Mouse (Mus musculus) fat pad, adult 2 months (tissue): ENCODE measurements at regions not wholly inside any gene's neighbourhood (a gene's known extent, or its start where the extent isn't known, plus 50 kb on each side); places are given as distances from the start of the nearest gene placed in this dataset.
"Not testable (repeated sequence)": the region's sequence is repeated elsewhere in the genome, so short reads cannot be mapped to it uniquely, and the experiment has no call there.

Experiments
- DNase-seq: peaks from one replicate; pipeline ENCODE4 v3.0.0-alpha.2; 2011; ENCODE audit warnings: low read depth, low spot score; ENCODE audit errors: extremely low read depth

DNA sequence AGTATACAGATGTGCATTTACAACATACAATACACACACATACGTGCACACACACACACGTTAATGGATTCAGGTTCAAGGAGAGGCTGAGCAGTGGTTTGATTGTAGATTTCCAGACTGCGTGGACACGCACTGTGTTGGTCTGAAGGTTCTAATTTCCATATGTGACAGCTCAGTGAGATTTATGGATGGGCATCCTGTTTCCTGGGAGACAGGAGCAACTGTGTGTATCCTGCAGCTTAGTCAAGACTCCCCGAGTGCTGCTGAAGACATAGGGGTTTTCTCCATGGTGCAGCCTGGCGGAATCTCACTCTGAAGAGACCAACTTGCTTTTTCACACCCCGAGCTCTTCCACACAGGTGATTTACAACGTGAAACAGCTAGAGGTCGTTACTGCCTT, 119.3 kb upstream of the Foxk1 start:
- no peak for DNase-seq

DNA sequence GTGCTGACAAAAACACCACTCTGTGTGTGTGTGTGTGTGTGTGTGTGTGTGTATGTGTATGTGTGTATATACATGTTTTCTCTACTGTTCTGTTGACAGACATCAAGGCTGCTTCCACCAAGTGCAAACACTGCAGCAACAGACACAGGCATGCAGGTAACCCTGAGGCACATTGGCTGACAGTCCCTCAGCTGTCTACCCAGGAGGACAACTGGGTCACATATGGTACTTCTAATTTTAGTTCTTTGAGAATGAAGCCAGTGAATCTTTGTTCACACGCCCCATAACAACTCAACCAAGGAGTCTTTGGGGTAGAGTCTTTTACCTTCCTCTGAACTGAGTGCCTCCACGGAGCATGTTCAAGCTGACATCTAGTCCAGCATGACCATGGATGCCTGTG, 113.3 kb upstream of the Foxk1 start:
- no peak for DNase-seq

DNA sequence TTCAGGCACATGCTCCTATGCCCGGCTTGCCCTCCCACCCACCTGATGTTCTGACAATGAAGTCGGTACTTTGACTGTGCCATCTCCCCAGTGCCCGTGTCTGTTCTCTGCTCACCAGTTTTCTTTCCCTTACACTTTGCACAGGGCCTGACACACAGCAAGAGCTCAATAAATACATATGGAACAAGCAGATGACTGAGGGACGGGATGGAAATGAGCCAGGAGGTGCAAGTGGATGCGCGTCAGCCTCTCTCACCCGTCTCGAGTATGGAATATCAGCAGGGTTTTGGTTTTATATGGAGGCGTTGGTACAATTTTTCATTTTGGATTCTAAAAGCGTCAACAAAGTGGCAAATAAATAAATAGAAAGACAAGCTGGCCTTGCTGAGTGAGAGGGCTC, 109.8 kb upstream of the Foxk1 start:
- DNase-seq, result no peak

DNA sequence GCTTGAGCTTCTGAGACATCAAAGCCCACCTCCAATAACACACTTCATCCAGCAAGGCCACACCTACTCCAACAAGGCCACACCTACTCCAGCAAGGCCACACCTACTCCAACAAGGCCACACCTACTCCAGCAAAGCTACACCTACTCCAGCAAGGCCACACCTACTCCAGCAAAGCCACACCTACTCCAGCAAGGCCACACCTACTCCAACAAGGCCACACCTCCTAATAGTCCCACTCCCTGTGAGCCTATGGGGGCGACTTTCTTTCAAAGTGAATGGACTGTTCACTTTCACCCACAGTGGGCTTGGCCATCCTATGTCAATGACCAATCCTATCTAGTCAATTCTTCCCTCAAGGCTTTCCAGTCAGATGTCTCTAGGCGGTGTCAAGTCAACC, 104.9 kb upstream of the Foxk1 start:
- DNase-seq, result not testable (repeated sequence)

- DNase-seq, result no peak
Measured at GRCm38 (mm10) chr5:142299621-142300020, 101.7 kb upstream of the Foxk1 start.

DNA sequence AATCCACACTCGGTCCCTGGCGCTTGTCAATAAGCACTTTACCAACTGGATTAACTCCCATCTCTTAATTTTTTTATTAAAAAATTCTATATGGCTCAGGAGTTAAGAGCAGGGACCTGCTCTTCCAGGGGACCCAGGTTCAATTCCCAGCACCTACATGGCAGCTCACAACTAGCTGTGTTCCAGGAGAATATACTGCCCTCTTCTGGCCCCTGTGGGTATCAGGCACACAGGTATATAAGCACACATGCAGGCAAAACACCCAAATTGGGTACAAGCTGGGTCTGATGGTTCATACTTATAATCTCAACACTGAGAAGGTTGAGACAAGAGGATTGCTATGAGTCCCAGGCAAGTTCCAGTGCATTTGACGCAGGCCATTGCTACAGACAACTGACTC, 92.8 kb upstream of the Foxk1 start:
- no peak for DNase-seq

GRCm38 (mm10) chr5:142313944-142314343, 87.4 kb upstream of the Foxk1 start:
- DNase-seq, result no peak

- DNase-seq, result no peak
Measured at GRCm38 (mm10) chr5:142314466-142314865, 86.8 kb upstream of the Foxk1 start.

DNA sequence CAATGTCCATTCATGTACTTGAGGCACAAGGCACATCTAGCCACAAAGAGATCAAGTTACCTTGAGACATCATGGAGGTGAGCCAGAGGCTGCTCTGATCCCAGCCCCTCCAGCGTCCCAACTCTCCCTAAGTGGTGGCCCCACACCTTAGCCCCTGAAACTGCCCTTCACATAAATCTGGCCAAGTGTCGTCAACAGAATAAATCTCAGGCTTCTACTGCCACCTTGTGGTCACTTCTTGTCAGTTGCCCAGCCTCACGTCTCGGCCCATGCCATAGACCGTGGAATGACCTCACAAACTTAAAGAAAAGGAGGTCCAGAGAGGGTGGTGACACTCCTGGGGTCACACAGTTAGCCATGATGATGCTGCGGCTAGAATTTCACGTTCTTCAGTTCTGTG, 82.0 kb upstream of the Foxk1 start:
- DNase-seq, result no peak

- DNase-seq, result no peak
Measured at GRCm38 (mm10) chr5:142321316-142321715, 80.0 kb upstream of the Foxk1 start.

- DNase-seq, result no peak
Measured at GRCm38 (mm10) chr5:142324928-142325327, 76.4 kb upstream of the Foxk1 start.

DNA sequence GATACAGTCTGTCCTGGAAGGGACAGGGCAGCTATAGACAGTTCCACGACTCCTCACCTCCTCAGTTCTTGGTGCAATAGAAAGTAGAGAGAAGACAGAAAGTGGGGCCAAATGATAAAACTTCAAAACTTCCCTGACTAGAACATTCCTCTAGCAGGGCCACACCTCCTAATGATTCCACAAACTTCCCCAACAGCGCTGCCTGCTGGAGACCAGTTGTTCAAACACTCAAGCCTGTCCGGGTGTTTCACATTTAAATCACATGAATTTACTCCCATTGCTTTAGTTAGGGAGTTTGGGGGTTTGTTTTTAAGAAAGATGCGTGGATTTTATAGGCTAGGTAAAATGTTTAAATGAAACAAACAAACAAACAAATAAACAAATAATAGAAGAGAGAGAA, 75.7 kb upstream of the Foxk1 start:
- DNase-seq, result no peak

- no peak for DNase-seq
Measured at GRCm38 (mm10) chr5:142327261-142327660, 74.0 kb upstream of the Foxk1 start.

DNA sequence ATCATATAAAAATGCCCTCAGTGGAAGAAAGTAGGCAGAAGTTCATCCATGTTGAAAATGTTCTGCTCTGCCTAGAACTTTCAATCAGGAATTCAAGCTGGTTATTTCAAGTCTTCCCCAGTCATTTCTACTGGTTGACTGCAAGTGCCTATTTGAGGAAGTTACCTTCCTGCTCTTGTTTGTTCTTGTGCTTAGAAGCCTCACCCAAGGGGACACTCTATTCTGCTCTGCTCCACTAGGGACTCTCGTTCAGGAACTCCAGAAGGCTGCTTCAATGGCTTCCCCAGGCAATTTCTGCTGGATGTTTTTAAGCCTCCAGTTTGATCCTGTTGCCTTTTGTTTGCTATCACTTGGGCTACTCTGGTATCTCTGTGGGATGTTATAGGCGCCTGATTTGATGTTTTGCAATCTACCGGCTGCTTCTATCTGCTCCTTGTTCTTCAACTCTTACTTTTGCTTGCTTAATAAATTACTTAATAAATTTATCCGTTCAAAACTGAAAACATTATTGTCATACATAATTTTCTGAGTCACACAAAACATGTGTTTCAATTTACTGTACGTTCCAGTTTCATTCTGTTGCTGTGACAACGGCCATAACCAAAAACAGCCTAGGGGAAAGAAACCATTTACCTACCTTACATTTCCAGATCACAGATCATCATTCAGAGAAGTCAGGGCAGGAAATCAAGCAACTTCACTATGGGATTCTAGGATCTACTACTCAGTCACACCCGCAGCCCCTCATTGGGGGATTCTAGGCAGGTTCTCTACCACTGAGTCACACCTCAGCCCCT, 71.4 kb upstream of the Foxk1 start:
- DNase-seq, result no peak

- DNase-seq, result no peak
Measured at GRCm38 (mm10) chr5:142332744-142333143, 68.6 kb upstream of the Foxk1 start.

GRCm38 (mm10) chr5:142337436-142337835, 63.9 kb upstream of the Foxk1 start:
- DNase-seq, result peak; percentile 74

- no peak for DNase-seq
Measured at GRCm38 (mm10) chr5:142338051-142338450, 63.2 kb upstream of the Foxk1 start.

GRCm38 (mm10) chr5:142340205-142341025, 60.9 kb upstream of the Foxk1 start:
- peak; percentile 93 for DNase-seq

GRCm38 (mm10) chr5:142341026-142341432, 60.3 kb upstream of the Foxk1 start:
- no peak for DNase-seq

DNA sequence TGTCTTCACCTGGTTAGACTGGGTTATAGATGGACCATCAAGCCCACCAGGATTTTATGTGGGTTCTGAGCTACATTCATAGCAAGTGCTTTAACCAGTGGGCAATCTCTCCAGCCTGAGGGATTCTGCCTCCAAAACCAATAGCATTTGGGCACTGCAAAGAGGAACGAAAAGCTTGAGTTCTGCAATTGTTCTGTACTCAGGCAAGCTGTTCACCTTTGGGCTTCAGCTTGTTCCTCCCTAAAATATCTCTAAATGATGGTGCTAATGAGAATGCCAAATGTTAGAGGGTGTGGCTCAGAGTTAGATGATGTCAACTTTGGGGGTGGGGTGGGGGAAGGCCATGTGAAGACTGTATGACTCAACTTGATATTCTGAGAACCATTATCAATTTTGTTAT, 54.8 kb upstream of the Foxk1 start:
- no peak for DNase-seq

- no peak for DNase-seq
Measured at GRCm38 (mm10) chr5:142350574-142350973, 50.7 kb upstream of the Foxk1 start.
